Mouse (Mus musculus): Measurements from ENCODE around the gene Cab39l.

The Cab39l gene

GRCm38 (mm10) chr14:59497928-59498327 lies 57.2 kb downstream of the Cab39l start:
- in situ Hi-C loops (cut with MboI, MseI): no loop called here

- in situ Hi-C loops (cut with MboI, MseI): no loop called here
These were observed 64.1 kb downstream of the Cab39l start for GRCm38 (mm10) chr14:59504831-59505230.

GRCm38 (mm10) chr14:59506139-59506538 lies 65.4 kb downstream of the Cab39l start:
- in situ Hi-C loops (cut with MboI, MseI): no loop called here

- in situ Hi-C loops (cut with MboI, MseI): no loop called here
These were observed 73.2 kb downstream of the Cab39l start for GRCm38 (mm10) chr14:59513922-59514444.

GRCm38 (mm10) chr14:59525843-59526242 lies 85.1 kb downstream of the Cab39l start:
- in situ Hi-C loops (cut with MboI, MseI): no loop called here

GRCm38 (mm10) chr14:59530801-59531200 lies 90.0 kb downstream of the Cab39l start:
- in situ Hi-C loops (cut with MboI, MseI): no loop called here

GRCm38 (mm10) chr14:59532986-59533385 lies 92.2 kb downstream of the Cab39l start:
- in situ Hi-C loops (cut with MboI, MseI): no loop called here

- in situ Hi-C loops (cut with MboI, MseI): no loop called here
These were observed 93.1 kb downstream of the Cab39l start for GRCm38 (mm10) chr14:59533908-59534307.

- in situ Hi-C loops (cut with MboI, MseI): no loop called here
These were observed 97.2 kb downstream of the Cab39l start for GRCm38 (mm10) chr14:59537829-59538432.

- in situ Hi-C loops (cut with MboI, MseI): no loop called here
These were observed 99.5 kb downstream of the Cab39l start for GRCm38 (mm10) chr14:59540230-59540629.

- in situ Hi-C loops (cut with MboI, MseI): no loop called here
These were observed 100.0 kb downstream of the Cab39l start for GRCm38 (mm10) chr14:59540761-59541160.

- in situ Hi-C loops (cut with MboI, MseI): no loop called here
These were observed 102.5 kb downstream of the Cab39l start for GRCm38 (mm10) chr14:59543158-59543826.

GRCm38 (mm10) chr14:59543956-59544355 lies 103.2 kb downstream of the Cab39l start:
- in situ Hi-C loops (cut with MboI, MseI): no loop called here

GRCm38 (mm10) chr14:59546162-59546880 lies 105.5 kb downstream of the Cab39l start:
- in situ Hi-C loops (cut with MboI, MseI): no loop called here

GRCm38 (mm10) chr14:59547530-59547929 lies 106.8 kb downstream of the Cab39l start:
- in situ Hi-C loops (cut with MboI, MseI): no loop called here

GRCm38 (mm10) chr14:59548532-59548931 lies 107.8 kb downstream of the Cab39l start:
- in situ Hi-C loops (cut with MboI, MseI): no loop called here

- in situ Hi-C loops (cut with MboI, MseI): no loop called here
These were observed 108.3 kb downstream of the Cab39l start for GRCm38 (mm10) chr14:59549106-59549505.

- in situ Hi-C loops (cut with MboI, MseI): loop anchor here (10.0 kb wide), 1 partner anchor 216 kb away; no protein-coding TSS in a partner anchor
These were observed 110.1 kb downstream of the Cab39l start for GRCm38 (mm10) chr14:59550841-59551240.

GRCm38 (mm10) chr14:59551956-59552355 lies 111.2 kb downstream of the Cab39l start:
- in situ Hi-C loops (cut with MboI, MseI): loop anchor here (10.0 kb wide), 1 partner anchor 217 kb away; no protein-coding TSS in a partner anchor

GRCm38 (mm10) chr14:59554025-59554424 lies 113.3 kb downstream of the Cab39l start:
- in situ Hi-C loops (cut with MboI, MseI): loop anchor here (10.0 kb wide), 1 partner anchor 219 kb away; no protein-coding TSS in a partner anchor

- in situ Hi-C loops (cut with MboI, MseI): loop anchor here (10.0 kb wide), 1 partner anchor 220 kb away; no protein-coding TSS in a partner anchor
These were observed 114.2 kb downstream of the Cab39l start for GRCm38 (mm10) chr14:59555018-59555417.

GRCm38 (mm10) chr14:59555928-59556531 lies 115.3 kb downstream of the Cab39l start:
- in situ Hi-C loops (cut with MboI, MseI): loop anchor here (10.0 kb wide), 1 partner anchor 221 kb away; no protein-coding TSS in a partner anchor
